ENCODE assay signal across 8 mouse cellular contexts in the genomic region with DNA sequence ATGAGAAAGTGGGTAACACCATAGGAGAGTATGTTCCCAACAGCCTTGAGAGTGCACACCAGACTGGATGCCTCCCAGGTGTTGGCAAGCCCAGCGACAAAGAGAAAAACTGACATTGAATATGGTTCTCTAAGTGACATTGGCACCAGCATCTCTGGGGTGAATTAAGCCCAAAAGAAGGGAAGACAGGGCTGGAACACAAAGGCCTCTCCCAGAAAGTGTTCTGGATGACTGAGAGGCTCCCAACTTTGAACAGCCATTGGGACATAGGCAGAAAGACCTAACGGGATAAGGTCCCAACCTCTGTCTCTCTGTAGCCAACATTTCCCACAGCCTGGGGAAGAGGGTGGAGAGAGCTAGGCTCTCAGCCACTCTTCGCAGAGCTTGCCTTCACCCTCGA. TPM values are rescaled to one million over a fixed set of nuclear protein-coding genes. Genes with fewer than 3 reads are reported as not detected.
DNase-seq lines count a peak whose midpoint lies in the region; ATAC-seq and TF ChIP-seq lines count a peak whose summit lies in the region.

No protein-coding gene starts in this region.

- H3K36me3 ChIP-seq in E14TG2a.4 (ENCODE audit: insufficient read depth, low read length): no peaks in the 10 kb centered on the region
- peaks cover 8% of the 10 kb centered on the region; the same call in 1 of the 2 replicates for H3K36me3 ChIP-seq in heart, embryonic 16.5 days (ENCODE audit: control insufficient read depth, insufficient read depth)
- no peaks in the 10 kb centered on the region for H3K36me3 ChIP-seq in liver, embryonic 12.5 days

- no peak overlapping the region for H3K27ac ChIP-seq in heart, embryonic 16.5 days (ENCODE audit: low read length)
- no peak overlapping the region for H3K27ac ChIP-seq in liver, embryonic 12.5 days

- H3K9ac ChIP-seq in heart, embryonic 16.5 days (ENCODE audit: low read length): peak overlapping the region; percentile 85
- H3K9ac ChIP-seq in liver, embryonic 12.5 days: no peak overlapping the region

- no peak for ATAC-seq in heart, embryonic 16.5 days (replicated peaks; ENCODE audit: extremely low read depth, insufficient read depth, low FRiP score)
- ATAC-seq in liver, embryonic 12.5 days: no peak

- TF ChIP-seq CTCF in E14TG2a.4 (conservative IDR thresholded peaks at IDR 0.05; ENCODE audit: low read length): no peak

- WGBS in heart, embryonic 16.5 days: 33% methylated on average over 4 of the region's 4 CpGs
- 28% methylated on average over 4 of the region's 4 CpGs for WGBS in liver, embryonic 12.5 days (ENCODE audit: insufficient replicate concordance)

- peak overlapping the region; percentile 83 for H3K4me2 ChIP-seq in heart, embryonic 16.5 days (ENCODE audit: low read depth, low read length)
- H3K4me2 ChIP-seq in liver, embryonic 12.5 days: peak overlapping the region; percentile 85

- H3K4me3 ChIP-seq in E14TG2a.4 (replicated peaks; ENCODE audit: low read length): peak overlapping the region; percentile 82; the same call in 1 of the 2 replicates
- H3K4me3 ChIP-seq in heart, embryonic 16.5 days (ENCODE audit: low read length): peak overlapping the region; percentile 75
- peak overlapping the region; percentile 61 for H3K4me3 ChIP-seq in liver, embryonic 12.5 days

- H3K9me3 ChIP-seq in E14TG2a.4 (ENCODE audit: low read length): no peaks in the 10 kb centered on the region
- 0 out of 2 replicates have a peak, but pooled peaks cover 3% of the 10 kb centered on the region for H3K9me3 ChIP-seq in heart, embryonic 16.5 days (replicated peaks; ENCODE audit: control insufficient read depth, low read length)
- H3K9me3 ChIP-seq in liver, embryonic 12.5 days (replicated peaks): no peaks in the 10 kb centered on the region

- peaks cover 36% of the 10 kb centered on the region for H3K4me1 ChIP-seq in E14TG2a.4 (replicated peaks; ENCODE audit: low read depth, low read length)
- H3K4me1 ChIP-seq in heart, embryonic 16.5 days (ENCODE audit: control insufficient read depth, insufficient read depth, low read length): peaks cover 28% of the 10 kb centered on the region
- peaks cover 31% of the 10 kb centered on the region for H3K4me1 ChIP-seq in liver, embryonic 12.5 days

- peak; percentile 58 for DNase-seq in gastrocnemius, adult 18-20 months (ENCODE audit: low spot score)
- DNase-seq in gastrocnemius, postnatal 10 days: no peak
- DNase-seq in adrenal gland, adult 2 months: no peak
- DNase-seq in left cerebral cortex, postnatal 10 days (ENCODE audit: extremely low spot score in 1 of 2, low spot score in 2 of 2): no peak
- DNase-seq in kidney, adult 18-20 months: no peak

- intact Hi-C loops in left cerebral cortex, postnatal 10 days (cut with DNase I): no loop called here

- peaks cover 88% of the 10 kb centered on the region for H3K27me3 ChIP-seq in E14TG2a.4 (ENCODE audit: insufficient read depth, low read length)
- H3K27me3 ChIP-seq in heart, embryonic 16.5 days (ENCODE audit: control insufficient read depth, insufficient read depth, low read length): peaks cover 42% of the 10 kb centered on the region
- peaks cover 95% of the 10 kb centered on the region for H3K27me3 ChIP-seq in liver, embryonic 12.5 days (replicated peaks)

RNA-seq across cellular contexts. Expression of gene Zbtb16, which starts 2.0 kb away (rescaled TPM):
- total RNA-seq in gastrocnemius, adult 18-20 months (2021): 100 to 1,000 TPM; 108 to 116 TPM
- total RNA-seq in gastrocnemius, postnatal 10 days (2021): 10 to 100 TPM; 24.7 to 60.1 TPM
- polyA plus RNA-seq in heart, embryonic 16.5 days (2015; fragmentation: Nextera tagmentation; extraction: Ambion mirVana): 10.4 and 10.5 TPM in 2 replicates
- polyA plus RNA-seq in liver, embryonic 12.5 days (2016; fragmentation: Nextera tagmentation; extraction: Ambion mirVana): 1.5 and 1.6 TPM in 2 replicates
- 10 to 100 TPM; 25.6 to 73.3 TPM for total RNA-seq in adrenal gland, adult 2 months (2021)
- polyA plus RNA-seq in adrenal gland, adult 2 months (2012; rRNA removed): 17.7 and 20.4 TPM in 2 replicates
- 10 to 100 TPM; 32.2 to 47.0 TPM for total RNA-seq in left cerebral cortex, postnatal 10 days (2021)
